In the genomic region with DNA sequence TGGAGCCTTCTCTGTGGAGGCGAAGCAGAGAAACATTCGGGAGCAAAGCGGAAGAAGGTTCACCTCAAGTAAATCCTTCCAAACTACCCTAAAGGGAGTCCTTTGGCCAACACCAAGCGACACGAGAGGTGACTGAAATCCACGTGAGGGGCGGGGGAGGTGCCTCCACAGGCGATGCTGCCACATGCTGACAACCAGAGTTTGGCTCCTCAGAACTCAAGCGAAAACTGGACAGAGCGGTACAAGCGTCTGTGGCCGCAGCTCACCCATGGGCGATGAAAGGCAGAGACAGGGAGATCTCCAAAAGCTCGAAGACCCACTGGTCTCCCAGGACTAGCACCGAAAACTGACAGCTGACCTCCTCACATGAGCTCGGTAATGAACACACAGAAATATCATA, we compare ENCODE assay signal across 11 mouse cellular contexts.
"Had no signal": no experiment of that assay in that cellular context is flagged by ENCODE, and none has a peak within 500 bp of the region (broad histone marks: within the 10 kb centered on the region; RNA-seq: fewer than 3 reads in every experiment).

No protein-coding gene starts in this region.

- H3K4me3 ChIP-seq: limb, embryonic 15.5 days; liver, embryonic 13.5 days; neural tube, embryonic 12.5 days had no signal

- H3K4me2 ChIP-seq: limb, embryonic 15.5 days; liver, embryonic 13.5 days; neural tube, embryonic 12.5 days had no signal

- H3K9me3 ChIP-seq: limb, embryonic 15.5 days; liver, embryonic 13.5 days; neural tube, embryonic 12.5 days had no signal

- H3K27ac ChIP-seq: limb, embryonic 15.5 days; liver, embryonic 13.5 days; neural tube, embryonic 12.5 days; stomach, postnatal 0 days had no signal

- H3K4me1 ChIP-seq: limb, embryonic 15.5 days; liver, embryonic 13.5 days had no signal

- H3K27me3 ChIP-seq: limb, embryonic 15.5 days; liver, embryonic 13.5 days; neural tube, embryonic 12.5 days had no signal

- H3K36me3 ChIP-seq: limb, embryonic 15.5 days; liver, embryonic 13.5 days; neural tube, embryonic 12.5 days had no signal

- H3K9ac ChIP-seq: limb, embryonic 15.5 days; liver, embryonic 13.5 days; neural tube, embryonic 12.5 days had no signal

- DNase-seq: kidney, adult 8-10 months; kidney, postnatal 36 days; layer of hippocampus, adult 9-11 months; layer of hippocampus, postnatal 36 days; liver, embryonic 13.5 days; lung, adult 18-20 months; thymus, adult 2 months; thymus, postnatal 25 days had no signal
